Mouse (Mus musculus) forebrain, embryonic 16.5 days (tissue): ENCODE data around the gene Dst. TPM values are rescaled to one million over a fixed set of nuclear protein-coding genes. Genes with fewer than 3 reads are reported as not detected.

Experiments used
- ATAC-seq: fragments of 200-750 bp; cut with Nextera tagmentation; 2 replicates; pipeline ENCODE4 v1.8.0; 2017; ENCODE audit warnings: mild to moderate bottlenecking, moderate library complexity
- H3K27ac ChIP-seq: fragments of 300-500 bp; sonication (generic); 2 replicates; pipeline ENCODE4 v1.5.1; 2014; ENCODE audit warnings: low read length, control low read depth
- H3K27me3 ChIP-seq: fragments of 300-500 bp; sonication (generic); replicated peaks from 2 replicates; pipeline ENCODE4 v1.6.1; 2014; ENCODE audit warnings: low read length; ENCODE audit not compliant: control insufficient read depth, insufficient read depth
- H3K36me3 ChIP-seq: fragments of 300-500 bp; sonication (generic); 2 replicates; pipeline ENCODE4 v1.6.1; 2014; ENCODE audit not compliant: control insufficient read depth, insufficient read depth
- H3K4me1 ChIP-seq: fragments of 300-500 bp; sonication (generic); replicated peaks from 2 replicates; pipeline ENCODE4 v1.6.1; 2014; ENCODE audit warnings: low read length; ENCODE audit not compliant: control insufficient read depth, insufficient read depth
- H3K4me2 ChIP-seq: fragments of 300-500 bp; sonication (generic); 2 replicates; pipeline ENCODE4 v1.6.1; 2014; ENCODE audit warnings: mild to moderate bottlenecking, low read length, control low read depth
- H3K4me3 ChIP-seq: fragments of 300-500 bp; sonication (generic); replicated peaks from 2 replicates; pipeline ENCODE4 v1.5.1; 2014; ENCODE audit warnings: mild to moderate bottlenecking, low read length, control low read depth
- H3K9ac ChIP-seq: fragments of 300-500 bp; sonication (generic); replicated peaks from 2 replicates; pipeline ENCODE4 v1.6.1; 2014; ENCODE audit warnings: low read depth, low read length, control low read depth
- H3K9me3 ChIP-seq: fragments of 300-500 bp; sonication (generic); 2 replicates; pipeline ENCODE4 v1.6.1; 2016; ENCODE audit warnings: low read length; ENCODE audit not compliant: control insufficient read depth
- WGBS: fragments of 180-500 bp; shearing (Covaris S2); extraction: QIAGEN DNeasy Blood & Tissue Kit; methylation state at CpG from one replicate; pipeline ENCODE4 v1.1.7; 2014; 5-methylcytosine and 5-hydroxymethylcytosine counted together
- polyA plus RNA-seq: library from polyadenylated mRNA; unstranded; fragments of >200 nt; fragmentation: Nextera tagmentation; extraction: Ambion mirVana; gene quantifications from 2 replicates; pipeline ENCODE4 v1.2.1, GENCODE M21; 2015

Gene Dst
- polyA plus RNA-seq, 1 experiment from 2014 or later = 41.2 TPM

GRCm38 (mm10) chr1:34275787-34276186, 367.8 kb downstream of the Dst start:
- H3K27ac ChIP-seq = no peak overlapping the region
- ATAC-seq = no peak
- WGBS = 93% methylated on average over 13 of the region's 13 CpGs
- no peak overlapping the region for H3K4me2 ChIP-seq
- H3K4me3 ChIP-seq = no peak overlapping the region
- no peaks in the 10 kb centered on the region for H3K9me3 ChIP-seq
- no peaks in the 10 kb centered on the region for H3K4me1 ChIP-seq
- H3K27me3 ChIP-seq = no peaks in the 10 kb centered on the region
- no peak overlapping the region for H3K9ac ChIP-seq
- peaks cover 18% of the 10 kb centered on the region; the same call in 1 of the 2 replicates for H3K36me3 ChIP-seq

GRCm38 (mm10) chr1:34276756-34277155, 368.7 kb downstream of the Dst start:
- no peak overlapping the region for H3K4me3 ChIP-seq
- no peak overlapping the region for H3K4me2 ChIP-seq
- WGBS = 91% methylated on average over 7 of the region's 7 CpGs
- ATAC-seq = no peak
- H3K9ac ChIP-seq = no peak overlapping the region
- no peaks in the 10 kb centered on the region for H3K4me1 ChIP-seq
- no peaks in the 10 kb centered on the region for H3K27me3 ChIP-seq
- no peaks in the 10 kb centered on the region for H3K9me3 ChIP-seq
- peaks cover 16% of the 10 kb centered on the region; the same call in 1 of the 2 replicates for H3K36me3 ChIP-seq
- H3K27ac ChIP-seq = no peak overlapping the region

- H3K4me1 ChIP-seq = no peaks in the 10 kb centered on the region
- no peak overlapping the region for H3K4me3 ChIP-seq
- no peak for ATAC-seq
- 79% methylated on average over 8 of the region's 8 CpGs for WGBS
- H3K27me3 ChIP-seq = no peaks in the 10 kb centered on the region
- H3K9me3 ChIP-seq = no peaks in the 10 kb centered on the region
- H3K36me3 ChIP-seq = peaks cover 15% of the 10 kb centered on the region; the same call in 1 of the 2 replicates
- H3K4me2 ChIP-seq = no peak overlapping the region
- no peak overlapping the region for H3K27ac ChIP-seq
- no peak overlapping the region for H3K9ac ChIP-seq
These were observed 369.2 kb downstream of the Dst start for GRCm38 (mm10) chr1:34277259-34277658.

GRCm38 (mm10) chr1:34283502-34283901, 375.5 kb downstream of the Dst start:
- Histone ChIP-seq H3K4me1 (no peaks in the 10 kb centered on the region), H3K36me3 (peaks cover 14% of the 10 kb centered on the region), H3K4me3 (no peak overlapping the region), H3K27me3 (no peaks in the 10 kb centered on the region), H3K9me3 (no peaks in the 10 kb centered on the region), H3K9ac (no peak overlapping the region), H3K27ac (no peak overlapping the region), H3K4me2 (no peak overlapping the region)
- WGBS = 81% methylated on average over 7 of the region's 7 CpGs
- ATAC-seq = no peak

GRCm38 (mm10) chr1:34284979-34285378, 377.0 kb downstream of the Dst start:
- Histone ChIP-seq H3K9me3 (no peaks in the 10 kb centered on the region), H3K36me3 (peaks cover 14% of the 10 kb centered on the region), H3K4me1 (no peaks in the 10 kb centered on the region), H3K9ac (no peak overlapping the region), H3K4me3 (no peak overlapping the region), H3K27me3 (no peaks in the 10 kb centered on the region), H3K27ac (no peak overlapping the region), H3K4me2 (no peak overlapping the region)
- no peak for ATAC-seq
- WGBS = 85% methylated on average over 9 of the region's 9 CpGs

- H3K9me3 ChIP-seq = 0 out of 2 replicates have a peak, but pooled peaks cover 3% of the 10 kb centered on the region
- H3K27ac ChIP-seq = no peak overlapping the region
- peaks cover 25% of the 10 kb centered on the region for H3K36me3 ChIP-seq
- H3K4me2 ChIP-seq = no peak overlapping the region
- WGBS = 83% methylated on average over 10 of the region's 10 CpGs
- H3K4me3 ChIP-seq = no peak overlapping the region
- H3K4me1 ChIP-seq = no peaks in the 10 kb centered on the region
- no peak for ATAC-seq
- H3K9ac ChIP-seq = no peak overlapping the region
- no peaks in the 10 kb centered on the region for H3K27me3 ChIP-seq
These were observed 379.7 kb downstream of the Dst start for GRCm38 (mm10) chr1:34287731-34288130.

GRCm38 (mm10) chr1:34288181-34288580, 380.2 kb downstream of the Dst start:
- no peaks in the 10 kb centered on the region for H3K27me3 ChIP-seq
- no peak overlapping the region for H3K4me2 ChIP-seq
- 0 out of 2 replicates have a peak, but pooled peaks cover 3% of the 10 kb centered on the region for H3K9me3 ChIP-seq
- no peak overlapping the region for H3K27ac ChIP-seq
- H3K4me3 ChIP-seq = no peak overlapping the region
- ATAC-seq = no peak
- no peaks in the 10 kb centered on the region for H3K4me1 ChIP-seq
- 94% methylated on average over 8 of the region's 8 CpGs for WGBS
- H3K36me3 ChIP-seq = peaks cover 24% of the 10 kb centered on the region
- H3K9ac ChIP-seq = no peak overlapping the region

- Histone ChIP-seq H3K27ac (no peak overlapping the region), H3K9ac (no peak overlapping the region), H3K27me3 (no peaks in the 10 kb centered on the region), H3K36me3 (peaks cover 28% of the 10 kb centered on the region), H3K4me3 (no peak overlapping the region), H3K4me1 (no peaks in the 10 kb centered on the region), H3K9me3 (0 out of 2 replicates have a peak, but pooled peaks cover 3% of the 10 kb centered on the region), H3K4me2 (no peak overlapping the region)
- WGBS = 85% methylated on average over 13 of the region's 13 CpGs
- no peak for ATAC-seq
These were observed 380.9 kb downstream of the Dst start for GRCm38 (mm10) chr1:34288721-34289471.

- 87% methylated on average over 14 of the region's 14 CpGs for WGBS
- Histone ChIP-seq H3K27ac (no peak overlapping the region), H3K4me1 (no peaks in the 10 kb centered on the region), H3K36me3 (peaks cover 31% of the 10 kb centered on the region), H3K27me3 (no peaks in the 10 kb centered on the region), H3K9ac (no peak overlapping the region), H3K9me3 (0 out of 2 replicates have a peak, but pooled peaks cover 3% of the 10 kb centered on the region), H3K4me3 (no peak overlapping the region), H3K4me2 (no peak overlapping the region)
- ATAC-seq = no peak
These were observed 381.4 kb downstream of the Dst start for GRCm38 (mm10) chr1:34289472-34289748.
